Mouse (Mus musculus): ENCODE measurements around the gene Lgsn. TPM values are rescaled to one million over a fixed set of nuclear protein-coding genes. Genes with fewer than 3 reads are reported as not detected.

Gene Lgsn
- polyA plus RNA-seq, 1 experiment from 2014 or later, result not detected

GRCm38 (mm10) chr1:31156884-31157283 is 19.3 kb upstream of the Lgsn start:
- no peak for ATAC-seq
- Histone ChIP-seq H3K4me3 (replicated peaks; ENCODE audit: low read length) (no peak overlapping the region), H3K36me3 (ENCODE audit: control insufficient read depth, insufficient read depth) (no peaks in the 10 kb centered on the region), H3K9me3 (ENCODE audit: control insufficient read depth, low read length) (no peaks in the 10 kb centered on the region; the same call in 1 of the 2 replicates), H3K4me1 (replicated peaks; ENCODE audit: control insufficient read depth, insufficient read depth, low read length) (no peaks in the 10 kb centered on the region), H3K9ac (replicated peaks; ENCODE audit: low read depth, low read length) (no peak overlapping the region), H3K27ac (ENCODE audit: low read length) (no peak overlapping the region), H3K4me2 (ENCODE audit: low read length) (no peak overlapping the region), H3K27me3 (replicated peaks; ENCODE audit: control insufficient read depth, insufficient read depth, low read length) (no peaks in the 10 kb centered on the region)
- 83% methylated on average over 2 of the region's 2 CpGs for WGBS

GRCm38 (mm10) chr1:31164527-31165189 is 11.5 kb upstream of the Lgsn start:
- no peak for ATAC-seq
- H3K9me3 ChIP-seq (ENCODE audit: control insufficient read depth, low read length), result no peaks in the 10 kb centered on the region; the same call in 1 of the 2 replicates
- no peaks in the 10 kb centered on the region for H3K36me3 ChIP-seq (ENCODE audit: control insufficient read depth, insufficient read depth)
- no peak overlapping the region for H3K4me3 ChIP-seq (replicated peaks; ENCODE audit: low read length)
- 87% methylated on average over 18 of the region's 18 CpGs for WGBS
- no peaks in the 10 kb centered on the region for H3K4me1 ChIP-seq (replicated peaks; ENCODE audit: control insufficient read depth, insufficient read depth, low read length)
- no peak overlapping the region for H3K9ac ChIP-seq (replicated peaks; ENCODE audit: low read depth, low read length)
- H3K4me2 ChIP-seq (ENCODE audit: low read length), result no peak overlapping the region
- no peaks in the 10 kb centered on the region for H3K27me3 ChIP-seq (replicated peaks; ENCODE audit: control insufficient read depth, insufficient read depth, low read length)
- no peak overlapping the region for H3K27ac ChIP-seq (ENCODE audit: low read length)

- H3K4me1 ChIP-seq (replicated peaks; ENCODE audit: control insufficient read depth, insufficient read depth, low read length), result no peaks in the 10 kb centered on the region
- H3K4me2 ChIP-seq (ENCODE audit: low read length), result no peak overlapping the region
- H3K27ac ChIP-seq (ENCODE audit: low read length), result no peak overlapping the region
- 95% methylated on average over 7 of the region's 7 CpGs for WGBS
- H3K36me3 ChIP-seq (ENCODE audit: control insufficient read depth, insufficient read depth), result no peaks in the 10 kb centered on the region
- H3K4me3 ChIP-seq (replicated peaks; ENCODE audit: low read length), result no peak overlapping the region
- H3K27me3 ChIP-seq (replicated peaks; ENCODE audit: control insufficient read depth, insufficient read depth, low read length), result no peaks in the 10 kb centered on the region
- H3K9me3 ChIP-seq (ENCODE audit: control insufficient read depth, low read length), result no peaks in the 10 kb centered on the region
- no peak overlapping the region for H3K9ac ChIP-seq (replicated peaks; ENCODE audit: low read depth, low read length)
- ATAC-seq, result no peak
These were observed 10.7 kb upstream of the Lgsn start for GRCm38 (mm10) chr1:31165326-31166121.

GRCm38 (mm10) chr1:31175401-31175800 is 800 bp upstream of the Lgsn start:
- H3K27me3 ChIP-seq (replicated peaks; ENCODE audit: control insufficient read depth, insufficient read depth, low read length), result no peaks in the 10 kb centered on the region
- 72% methylated on average over 3 of the region's 3 CpGs for WGBS
- ATAC-seq, result no peak

GRCm38 (mm10) chr1:31178264-31178663 is 2.1 kb downstream of the Lgsn start:
- 15% methylated on average over 1 of the region's 1 CpGs for WGBS
- Histone ChIP-seq H3K27ac (ENCODE audit: low read length) (peak overlapping the region; percentile 58), H3K4me2 (ENCODE audit: low read length) (no peak overlapping the region), H3K27me3 (replicated peaks; ENCODE audit: control insufficient read depth, insufficient read depth, low read length) (no peaks in the 10 kb centered on the region), H3K9ac (replicated peaks; ENCODE audit: low read depth, low read length) (no peak overlapping the region), H3K9me3 (ENCODE audit: control insufficient read depth, low read length) (no peaks in the 10 kb centered on the region), H3K36me3 (ENCODE audit: control insufficient read depth, insufficient read depth) (no peaks in the 10 kb centered on the region), H3K4me3 (replicated peaks; ENCODE audit: low read length) (no peak overlapping the region), H3K4me1 (replicated peaks; ENCODE audit: control insufficient read depth, insufficient read depth, low read length) (no peaks in the 10 kb centered on the region)
- ATAC-seq, result peak; percentile 90

More at GRCm38 (mm10) chr1:31175401-31175800, 800 bp upstream of the Lgsn start:
- no peak overlapping the region for H3K4me3 ChIP-seq (replicated peaks; ENCODE audit: low read length)
- H3K9ac ChIP-seq (replicated peaks; ENCODE audit: low read depth, low read length), result no peak overlapping the region
- no peak overlapping the region for H3K27ac ChIP-seq (ENCODE audit: low read length)
- H3K36me3 ChIP-seq (ENCODE audit: control insufficient read depth, insufficient read depth), result no peaks in the 10 kb centered on the region
- H3K9me3 ChIP-seq (ENCODE audit: control insufficient read depth, low read length), result no peaks in the 10 kb centered on the region
- no peaks in the 10 kb centered on the region for H3K4me1 ChIP-seq (replicated peaks; ENCODE audit: control insufficient read depth, insufficient read depth, low read length)
- H3K4me2 ChIP-seq (ENCODE audit: low read length), result no peak overlapping the region

- no peak overlapping the region for H3K4me2 ChIP-seq (ENCODE audit: low read length)
These were observed 14.2 kb downstream of the Lgsn start for GRCm38 (mm10) chr1:31190237-31190866.

GRCm38 (mm10) chr1:31195633-31196032 is 19.4 kb downstream of the Lgsn start:
- 86% methylated on average over 1 of the region's 1 CpGs for WGBS
- no peak overlapping the region for H3K27ac ChIP-seq (ENCODE audit: low read length)
- no peak for ATAC-seq

More at GRCm38 (mm10) chr1:31190237-31190866, 14.2 kb downstream of the Lgsn start:
- no peaks in the 10 kb centered on the region for H3K9me3 ChIP-seq (ENCODE audit: control insufficient read depth, low read length)
- 88% methylated on average over 10 of the region's 10 CpGs for WGBS
- no peaks in the 10 kb centered on the region for H3K4me1 ChIP-seq (replicated peaks; ENCODE audit: control insufficient read depth, insufficient read depth, low read length)
- ATAC-seq, result no peak
- no peak overlapping the region for H3K9ac ChIP-seq (replicated peaks; ENCODE audit: low read depth, low read length)
- H3K36me3 ChIP-seq (ENCODE audit: control insufficient read depth, insufficient read depth), result no peaks in the 10 kb centered on the region
- no peak overlapping the region for H3K4me3 ChIP-seq (replicated peaks; ENCODE audit: low read length)
- no peak overlapping the region for H3K27ac ChIP-seq (ENCODE audit: low read length)
- H3K27me3 ChIP-seq (replicated peaks; ENCODE audit: control insufficient read depth, insufficient read depth, low read length), result no peaks in the 10 kb centered on the region

GRCm38 (mm10) chr1:31196959-31197358 is 20.8 kb downstream of the Lgsn start:
- Histone ChIP-seq H3K36me3 (ENCODE audit: control insufficient read depth, insufficient read depth) (no peaks in the 10 kb centered on the region), H3K9me3 (ENCODE audit: control insufficient read depth, low read length) (no peaks in the 10 kb centered on the region), H3K4me1 (replicated peaks; ENCODE audit: control insufficient read depth, insufficient read depth, low read length) (no peaks in the 10 kb centered on the region), H3K27me3 (replicated peaks; ENCODE audit: control insufficient read depth, insufficient read depth, low read length) (no peaks in the 10 kb centered on the region), H3K27ac (ENCODE audit: low read length) (no peak overlapping the region), H3K9ac (replicated peaks; ENCODE audit: low read depth, low read length) (no peak overlapping the region), H3K4me2 (ENCODE audit: low read length) (no peak overlapping the region), H3K4me3 (replicated peaks; ENCODE audit: low read length) (no peak overlapping the region)
- WGBS, result 81% methylated on average over 3 of the region's 3 CpGs
- no peak for ATAC-seq

More at GRCm38 (mm10) chr1:31195633-31196032, 19.4 kb downstream of the Lgsn start:
- Histone ChIP-seq H3K27me3 (replicated peaks; ENCODE audit: control insufficient read depth, insufficient read depth, low read length) (no peaks in the 10 kb centered on the region), H3K9me3 (ENCODE audit: control insufficient read depth, low read length) (no peaks in the 10 kb centered on the region), H3K4me2 (ENCODE audit: low read length) (no peak overlapping the region), H3K4me3 (replicated peaks; ENCODE audit: low read length) (no peak overlapping the region), H3K36me3 (ENCODE audit: control insufficient read depth, insufficient read depth) (no peaks in the 10 kb centered on the region), H3K9ac (replicated peaks; ENCODE audit: low read depth, low read length) (no peak overlapping the region), H3K4me1 (replicated peaks; ENCODE audit: control insufficient read depth, insufficient read depth, low read length) (no peaks in the 10 kb centered on the region)

- Histone ChIP-seq H3K36me3 (ENCODE audit: control insufficient read depth, insufficient read depth) (no peaks in the 10 kb centered on the region), H3K4me1 (replicated peaks; ENCODE audit: control insufficient read depth, insufficient read depth, low read length) (peaks cover 4% of the 10 kb centered on the region; the same call in 1 of the 2 replicates), H3K27me3 (replicated peaks; ENCODE audit: control insufficient read depth, insufficient read depth, low read length) (no peaks in the 10 kb centered on the region), H3K4me2 (ENCODE audit: low read length) (no peak overlapping the region), H3K9me3 (ENCODE audit: control insufficient read depth, low read length) (no peaks in the 10 kb centered on the region), H3K9ac (replicated peaks; ENCODE audit: low read depth, low read length) (no peak overlapping the region), H3K27ac (ENCODE audit: low read length) (no peak overlapping the region), H3K4me3 (replicated peaks; ENCODE audit: low read length) (no peak overlapping the region)
- ATAC-seq, result no peak
- WGBS, result 94% methylated on average over 10 of the region's 10 CpGs
These were observed 27.6 kb downstream of the Lgsn start for GRCm38 (mm10) chr1:31203771-31204170.

Data from forebrain, embryonic 16.5 days (tissue).